In genomic region chr1:52330496-52330895, GRCm38 (mm10) we compare ENCODE assay signal across 17 mouse cellular contexts.
DNase-seq lines count a peak whose midpoint lies in the region.
"Had no signal": no experiment of that assay in that cellular context is flagged by ENCODE, and none has a peak within 500 bp of the region (broad histone marks: within the 10 kb centered on the region; RNA-seq: fewer than 3 reads in every experiment).

No protein-coding gene starts in this region.

- DNase-seq in heart, adult 11 months: peak; percentile 54
- DNase-seq in heart, adult 8-10 months (ENCODE audit: low spot score): no peak
- DNase-seq in retina, adult 2 months (ENCODE audit: low read depth, low spot score): peak; percentile 68
- no peak for DNase-seq in retina, embryonic 14.5 days (ENCODE audit: low spot score)
- DNase-seq in retina, postnatal 1 day: peak; percentile 34
- peak; percentile 20 for DNase-seq in retina, postnatal 7 days (ENCODE audit: low read depth, low spot score)
- no peak for DNase-seq in frontal cortex, postnatal 14 days (ENCODE audit: low spot score in 2 of 2)
- no peak for DNase-seq in left cerebral cortex, postnatal 10 days (ENCODE audit: extremely low spot score in 1 of 2, low spot score in 2 of 2)
- DNase-seq: adrenal gland, adult 2 months; adrenal gland, adult 8-10 months; adrenal gland, postnatal 10 days; adrenal gland, postnatal 14 days; adrenal gland, postnatal 25 days; adrenal gland, postnatal 36 days; B cell, adult 2 months; cerebellum, adult 11 months; cerebellum, adult 11-12 months had no signal

- intact Hi-C loops in left cerebral cortex, postnatal 10 days (cut with DNase I): no loop called here

Comparison
In these comparisons a context has a peak if more than half of its experiments do, and no peak if none do; other contexts are left out.
1. DNase-seq: peak in heart, adult 11 months (single experiment), retina, adult 2 months (single experiment), retina, postnatal 1 day (single experiment) and retina, postnatal 7 days (single experiment); none in heart, adult 8-10 months (single experiment), retina, embryonic 14.5 days (single experiment), frontal cortex, postnatal 14 days (0 of 2) and left cerebral cortex, postnatal 10 days (0 of 2).